Mouse (Mus musculus): ENCODE data around the gene Ap1ar. TPM values are rescaled to one million over a fixed set of nuclear protein-coding genes. Genes with fewer than 3 reads are reported as not detected.

Gene Ap1ar
- polyA plus RNA-seq, 1 experiment, result not detected

DNA sequence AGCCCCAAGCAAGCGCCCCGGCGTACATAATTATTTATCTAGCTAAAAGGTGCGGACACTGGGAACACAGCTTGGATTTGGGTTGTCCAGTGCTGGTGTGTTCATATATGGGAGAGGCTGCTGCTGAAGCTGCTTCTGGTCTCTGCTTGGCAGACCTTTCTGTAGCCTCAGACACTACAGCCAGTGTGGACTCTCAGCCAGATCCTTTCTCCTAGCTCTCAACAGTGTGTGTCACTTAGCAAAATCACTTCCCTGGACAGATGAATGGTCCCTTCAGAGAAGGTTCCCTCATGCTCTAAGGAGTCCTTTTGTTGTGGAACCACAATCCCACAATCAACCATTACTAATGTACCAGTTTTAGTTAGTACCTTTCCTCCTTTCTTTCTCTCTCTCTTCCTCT lies 78.5 kb downstream of the Ap1ar start:
- no peak overlapping the region for H3K4me3 ChIP-seq (ENCODE audit: insufficient read depth, low read depth, low read length)
- no peak for TF ChIP-seq CTCF (IDR thresholded peaks at IDR 0.05; ENCODE audit: insufficient read depth, low read depth, low read length)
- no peak for TF ChIP-seq POLR2A (IDR thresholded peaks at IDR 0.05; ENCODE audit: insufficient read depth, low read depth, low read length)
- 73% methylated on average over 4 of the region's 4 CpGs for WGBS
- H3K4me1 ChIP-seq (ENCODE audit: control insufficient read depth, insufficient read depth, low read length), result no peaks in the 10 kb centered on the region
- no peak overlapping the region for H3K27ac ChIP-seq (ENCODE audit: insufficient read depth, low read depth, low read length)

DNA sequence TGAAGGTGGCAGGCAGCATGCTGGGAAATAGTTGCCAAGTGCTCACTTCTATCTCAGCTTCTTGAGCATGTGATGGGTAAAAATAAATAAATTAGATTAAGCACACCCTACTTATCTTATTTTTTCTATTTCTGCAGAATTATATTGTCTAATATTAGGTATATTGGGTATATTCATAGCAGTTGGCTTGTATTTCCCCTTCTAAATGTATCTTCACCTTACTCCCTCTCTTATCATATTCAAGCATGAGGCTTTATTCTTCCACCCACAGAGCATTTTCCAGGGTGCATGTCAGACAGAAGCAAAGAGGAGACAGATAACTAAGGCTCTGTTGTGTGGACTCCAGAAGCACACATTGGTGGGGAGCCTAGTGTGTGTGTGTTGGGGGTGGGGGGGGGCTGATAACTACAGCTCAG lies 79.4 kb downstream of the Ap1ar start:
- Histone ChIP-seq H3K27ac (ENCODE audit: insufficient read depth, low read depth, low read length) (no peak overlapping the region), H3K4me3 (ENCODE audit: insufficient read depth, low read depth, low read length) (no peak overlapping the region), H3K4me1 (ENCODE audit: control insufficient read depth, insufficient read depth, low read length) (no peaks in the 10 kb centered on the region)
- TF ChIP-seq POLR2A (IDR thresholded peaks at IDR 0.05; ENCODE audit: insufficient read depth, low read depth, low read length), result no peak
- TF ChIP-seq CTCF (IDR thresholded peaks at IDR 0.05; ENCODE audit: insufficient read depth, low read depth, low read length), result no peak

Other genes with a start within 250 kb of the Ap1ar start
- gene Neurog2, start 204.4 kb downstream of the Ap1ar start, polyA plus RNA-seq (2012; ENCODE audit: insufficient read depth, insufficient read length, low replicate concordance, missing spikeins), result not detected in 2 replicates
- gene Alpk1, start 57.0 kb downstream of the Ap1ar start, polyA plus RNA-seq (2012; ENCODE audit: insufficient read depth, insufficient read length, low replicate concordance, missing spikeins), result not detected in 2 replicates
- gene Tifa, start 47.7 kb downstream of the Ap1ar start, polyA plus RNA-seq (2012; ENCODE audit: insufficient read depth, insufficient read length, low replicate concordance, missing spikeins), result not detected in 2 replicates
- gene Fam241a, start 58.8 kb upstream of the Ap1ar start, polyA plus RNA-seq (2012; ENCODE audit: insufficient read depth, insufficient read length, low replicate concordance, missing spikeins), result not detected in 2 replicates